In the genomic region with DNA sequence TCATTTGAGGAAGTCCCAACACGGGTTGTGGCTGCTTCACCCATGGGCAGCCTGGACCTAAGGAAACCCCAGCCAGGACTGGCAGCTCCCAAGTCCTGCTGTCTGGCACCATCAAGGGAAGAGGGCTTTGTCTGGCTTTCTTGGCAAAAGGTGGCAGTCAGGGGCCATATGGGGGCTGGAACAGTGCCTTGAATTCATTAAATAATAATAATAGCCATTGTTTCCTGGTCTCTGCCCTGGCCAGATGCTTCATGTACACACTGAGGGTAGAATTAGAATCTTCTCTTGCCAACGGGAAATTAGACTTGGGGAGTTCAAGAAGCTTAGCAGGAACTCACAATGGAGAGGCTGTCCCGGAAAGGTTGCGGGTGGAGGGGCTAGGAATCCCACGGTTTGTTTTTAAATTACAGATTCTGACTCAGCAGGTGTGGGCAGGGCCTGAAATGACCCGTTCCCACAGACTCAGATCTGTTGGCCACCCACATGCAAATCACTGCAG, we compare ENCODE assay signal across 11 mouse cellular contexts. TPM values are rescaled to one million over a fixed set of nuclear protein-coding genes. Genes with fewer than 3 reads are reported as not detected.
DNase-seq lines count a peak whose midpoint lies in the region; ATAC-seq and TF ChIP-seq lines count a peak whose summit lies in the region.
"Had no signal": no experiment of that assay in that cellular context is flagged by ENCODE, and none has a peak within 500 bp of the region (broad histone marks: within the 10 kb centered on the region; RNA-seq: fewer than 3 reads in every experiment).

No protein-coding gene starts in this region.

- no peaks in the 10 kb centered on the region for H3K36me3 ChIP-seq in forebrain, embryonic 16.5 days (ENCODE audit: control insufficient read depth, insufficient read depth)
- H3K36me3 ChIP-seq in lung, embryonic 16.5 days (ENCODE audit: control insufficient read depth, insufficient read depth, low read length) = no peaks in the 10 kb centered on the region
- no peaks in the 10 kb centered on the region for H3K36me3 ChIP-seq in splenic B cell, adult 2 months (ENCODE audit: control insufficient read depth, insufficient read depth, low read length, poor library complexity, severe bottlenecking)
- H3K36me3 ChIP-seq: embryonic facial prominence, embryonic 12.5 days had no signal

- no peak overlapping the region for H3K9ac ChIP-seq in forebrain, embryonic 16.5 days (replicated peaks; ENCODE audit: low read depth, low read length)
- no peak overlapping the region for H3K9ac ChIP-seq in lung, embryonic 16.5 days (ENCODE audit: low read length)
- H3K9ac ChIP-seq: embryonic facial prominence, embryonic 12.5 days had no signal

- TF ChIP-seq CTCF in lung, adult 2 months (IDR thresholded peaks at IDR 0.05; ENCODE audit: insufficient read depth, low read length) = no peak

- DNase-seq in lung, adult 2 months = peak; percentile 9
- no peak for DNase-seq in lung, postnatal 14 days
- peak; percentile 8 for DNase-seq in splenic B cell, adult 2 months (ENCODE audit: low read depth, low spot score)
- DNase-seq in thymus, postnatal 36 days = no peak
- no peak for DNase-seq in adrenal gland, postnatal 36 days
- DNase-seq: adrenal gland, postnatal 14 days; kidney, postnatal 14 days; thymus, postnatal 4 days had no signal

- H3K27ac ChIP-seq in forebrain, embryonic 16.5 days (ENCODE audit: low read length) = peak overlapping the region; percentile 70
- no peak overlapping the region for H3K27ac ChIP-seq in lung, embryonic 16.5 days (ENCODE audit: low read length)
- H3K27ac ChIP-seq: embryonic facial prominence, embryonic 12.5 days had no signal

- H3K9me3 ChIP-seq in forebrain, embryonic 16.5 days (ENCODE audit: control insufficient read depth, low read length) = no peaks in the 10 kb centered on the region
- H3K9me3 ChIP-seq in lung, embryonic 16.5 days (ENCODE audit: control insufficient read depth, low read length) = no peaks in the 10 kb centered on the region
- H3K9me3 ChIP-seq: embryonic facial prominence, embryonic 12.5 days had no signal

- no peak for TF ChIP-seq POLR2A in lung, adult 2 months (IDR thresholded peaks at IDR 0.05; ENCODE audit: borderline replicate concordance, extremely low read depth, low read depth, low read length)

- 15% methylated on average over 6 of the region's 6 CpGs for WGBS in lung, adult 2 months
- WGBS in forebrain, embryonic 16.5 days = 5% methylated on average over 6 of the region's 6 CpGs
- WGBS in lung, embryonic 16.5 days = 16% methylated on average over 6 of the region's 6 CpGs

- no peak overlapping the region for H3K4me3 ChIP-seq in lung, adult 2 months (replicated peaks; ENCODE audit: extremely low read depth, low read depth, low read length)
- H3K4me3 ChIP-seq in forebrain, embryonic 16.5 days (replicated peaks; ENCODE audit: low read length) = no peak overlapping the region
- H3K4me3 ChIP-seq in lung, embryonic 16.5 days (ENCODE audit: low read length) = no peak overlapping the region
- H3K4me3 ChIP-seq: embryonic facial prominence, embryonic 12.5 days had no signal

- H3K27me3 ChIP-seq in forebrain, embryonic 16.5 days (replicated peaks; ENCODE audit: control insufficient read depth, insufficient read depth, low read length) = no peaks in the 10 kb centered on the region
- H3K27me3 ChIP-seq in lung, embryonic 16.5 days (ENCODE audit: control insufficient read depth, insufficient read depth, low read depth, low read length) = no peaks in the 10 kb centered on the region
- no peaks in the 10 kb centered on the region for H3K27me3 ChIP-seq in splenic B cell, adult 2 months (ENCODE audit: control insufficient read depth, insufficient read depth, low read length, poor library complexity, severe bottlenecking)
- H3K27me3 ChIP-seq: embryonic facial prominence, embryonic 12.5 days had no signal

- peak; percentile 94 for ATAC-seq in forebrain, embryonic 16.5 days
- ATAC-seq in lung, embryonic 16.5 days (ENCODE audit: low read depth) = peak; percentile 80

- H3K4me2 ChIP-seq in forebrain, embryonic 16.5 days (ENCODE audit: low read length) = no peak overlapping the region
- no peak overlapping the region for H3K4me2 ChIP-seq in lung, embryonic 16.5 days (ENCODE audit: low read depth, low read length)
- H3K4me2 ChIP-seq: embryonic facial prominence, embryonic 12.5 days had no signal

- H3K4me1 ChIP-seq in lung, adult 2 months (ENCODE audit: control insufficient read depth, insufficient read depth, low read length) = no peaks in the 10 kb centered on the region; the same call in 1 of the 2 replicates
- H3K4me1 ChIP-seq in forebrain, embryonic 16.5 days (replicated peaks; ENCODE audit: control insufficient read depth, insufficient read depth, low read length) = peaks cover 10% of the 10 kb centered on the region
- H3K4me1 ChIP-seq in lung, embryonic 16.5 days (replicated peaks; ENCODE audit: control insufficient read depth, insufficient read depth, low read length) = 0 out of 2 replicates have a peak, but pooled peaks cover 2% of the 10 kb centered on the region

RNA-seq across cellular contexts. Expression of a gene that starts 53.3 kb away (rescaled TPM):
- 79.3 and 84.0 TPM in 2 replicates for polyA plus RNA-seq in lung, adult 2 months (2012; rRNA removed)
- polyA plus RNA-seq in forebrain, embryonic 16.5 days (2015; fragmentation: Nextera tagmentation; extraction: Ambion mirVana) = 100 and 127 TPM in 2 replicates
- 154 and 168 TPM in 2 replicates for polyA plus RNA-seq in lung, embryonic 16.5 days (2015; fragmentation: Nextera tagmentation; extraction: Ambion mirVana)
- total RNA-seq in adrenal gland, postnatal 36 days (2021) = 10 to 100 TPM; 21.9 to 27.4 TPM

Comparison
In these comparisons a context has a peak if more than half of its experiments do, and no peak if none do; other contexts are left out.
1. DNase-seq: peak in lung, adult 2 months (single experiment) and splenic B cell, adult 2 months (single experiment); none in lung, postnatal 14 days (single experiment), thymus, postnatal 36 days (0 of 2) and adrenal gland, postnatal 36 days (0 of 2).